Mouse (Mus musculus): ENCODE measurements around the gene Ms4a10. TPM values are rescaled to one million over a fixed set of nuclear protein-coding genes. Genes with fewer than 3 reads are reported as not detected.

Ms4a10 gene
- 0.31 TPM in 1 of 2 replicates, not detected in the other for polyA plus RNA-seq (2015; fragmentation: Nextera tagmentation; extraction: Ambion mirVana)

DNA sequence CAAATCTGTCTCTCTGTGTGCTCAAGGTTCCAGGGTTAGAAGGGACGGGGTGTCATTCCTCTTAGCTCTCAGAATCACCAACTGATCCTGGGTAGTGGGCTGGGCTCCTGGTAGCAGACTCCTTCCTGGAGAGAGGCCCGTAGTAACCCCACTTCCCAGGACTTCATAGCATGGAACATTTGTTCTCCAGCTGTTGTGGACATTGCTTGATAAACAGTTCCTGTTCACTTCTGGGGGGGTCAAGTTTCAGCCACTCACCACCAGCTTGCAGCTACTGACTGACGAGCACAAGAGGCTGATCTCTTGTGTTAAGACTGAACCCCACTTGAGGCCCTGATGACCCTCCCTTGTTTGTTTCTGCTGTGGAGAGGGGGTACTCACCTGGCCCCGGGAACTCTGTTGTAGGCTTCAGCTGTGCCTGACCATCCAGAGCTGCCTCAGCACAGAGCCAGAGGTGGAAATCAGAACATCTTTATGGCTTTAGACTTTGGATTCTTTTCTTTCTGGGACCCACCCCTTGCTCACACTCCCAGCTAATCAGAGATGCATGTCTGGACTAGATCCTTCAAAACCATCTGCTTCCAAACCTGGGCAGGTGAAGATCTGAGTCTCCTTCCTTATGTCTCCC, at the start of gene Ms4a10:
Gene Ms4a10, minus strand, starts transcription at position 433 of the 628 bp plus-strand sequence.
- no peak within 1 kb of the TSS for H3K9ac ChIP-seq
- no peak; the same call in 1 of the 2 replicates for ATAC-seq (replicated peaks; ENCODE audit: low FRiP score)
- peaks cover 21% of the 10 kb centered on the region for H3K4me1 ChIP-seq
- no peaks in the 10 kb centered on the region for H3K9me3 ChIP-seq (replicated peaks)
- H3K4me3 ChIP-seq (replicated peaks), result no peak within 1 kb of the TSS
- H3K4me2 ChIP-seq, result no peak within 1 kb of the TSS
- no peaks in the 10 kb centered on the region for H3K27me3 ChIP-seq
- 24% methylated on average over 4 of the region's 4 CpGs for WGBS
- peak within 1 kb of the TSS; percentile 60; the same call in 1 of the 2 replicates for H3K27ac ChIP-seq
- no peaks in the 10 kb centered on the region for H3K36me3 ChIP-seq

DNA sequence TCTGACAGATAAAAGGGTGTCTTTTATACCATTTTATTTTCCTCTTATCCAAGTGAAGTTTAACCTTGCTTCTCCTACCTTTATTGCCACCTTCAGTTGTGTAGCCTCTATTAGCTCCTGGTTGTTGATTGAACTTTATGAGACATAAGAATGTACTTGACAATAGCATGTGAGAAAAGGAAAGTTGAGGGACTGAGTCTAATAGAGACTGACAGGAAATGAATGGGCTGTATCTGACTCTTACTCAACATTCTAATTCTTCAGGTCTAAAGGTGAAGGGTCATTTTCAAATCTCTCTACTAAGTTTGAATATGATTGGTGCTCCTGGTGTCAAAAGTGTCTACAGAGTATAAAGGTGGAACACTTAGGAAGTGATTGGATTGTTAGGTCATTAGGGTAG, 47.9 kb upstream of the Ms4a10 start:
- Histone ChIP-seq H3K9me3 (replicated peaks) (no peaks in the 10 kb centered on the region), H3K4me2 (no peak overlapping the region), H3K4me1 (no peaks in the 10 kb centered on the region), H3K4me3 (replicated peaks) (no peak overlapping the region), H3K9ac (no peak overlapping the region), H3K36me3 (no peaks in the 10 kb centered on the region), H3K27me3 (no peaks in the 10 kb centered on the region), H3K27ac (no peak overlapping the region)
- no peak for ATAC-seq (replicated peaks; ENCODE audit: low FRiP score)

DNA sequence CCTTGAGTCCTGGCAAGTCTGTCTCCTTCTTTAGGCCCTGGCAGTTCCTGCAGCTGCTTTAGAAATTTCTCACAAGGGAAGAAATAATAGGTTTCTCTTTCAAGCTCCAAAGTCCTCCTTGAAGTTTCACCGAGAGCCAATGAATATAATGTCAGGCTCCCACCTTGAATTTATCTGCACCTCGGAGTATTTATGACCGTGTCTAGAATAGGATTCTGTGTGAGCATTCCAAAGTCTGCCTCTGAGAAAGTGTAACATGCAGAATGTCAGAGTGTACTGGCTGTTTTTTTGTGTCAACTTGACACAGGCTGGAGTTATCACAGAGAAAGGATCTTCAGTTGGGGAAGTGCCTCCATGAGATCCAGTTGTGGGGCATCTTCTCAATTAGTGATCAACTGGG, 43.4 kb upstream of the Ms4a10 start, which contains the start of gene Ms4a18:
Gene Ms4a18, minus strand, starts transcription at position 141 of the 400 bp plus-strand sequence.
- ATAC-seq (replicated peaks; ENCODE audit: low FRiP score), result no peak
- Histone ChIP-seq H3K36me3 (no peaks in the 10 kb centered on the region), H3K4me3 (replicated peaks) (no peak within 1 kb of the TSS), H3K9ac (no peak within 1 kb of the TSS), H3K27ac (no peak within 1 kb of the TSS), H3K4me2 (no peak within 1 kb of the TSS), H3K4me1 (no peaks in the 10 kb centered on the region), H3K9me3 (replicated peaks) (no peaks in the 10 kb centered on the region), H3K27me3 (no peaks in the 10 kb centered on the region)
- 76% methylated on average over 3 of the region's 3 CpGs for WGBS

DNA sequence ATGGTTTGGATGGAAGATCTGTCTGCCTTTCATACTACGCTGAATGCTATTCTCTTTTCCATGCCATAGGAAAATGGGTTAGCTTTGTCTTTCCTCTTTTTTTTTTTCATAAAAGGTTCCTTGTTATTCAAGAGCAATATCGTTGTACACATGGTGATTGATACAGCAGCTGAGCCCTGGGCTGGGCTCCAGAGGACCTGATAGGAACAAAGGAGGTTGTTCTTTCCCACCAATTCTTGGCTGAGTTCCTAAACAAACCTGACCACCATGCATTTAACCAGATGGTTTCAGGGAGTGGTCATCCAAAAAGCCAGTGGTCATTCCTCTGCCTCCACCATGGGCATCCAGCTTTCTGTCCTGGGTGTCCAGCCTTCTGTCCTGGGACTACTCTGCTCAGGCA, 42.8 kb upstream of the Ms4a10 start:
- no peak overlapping the region for H3K27ac ChIP-seq
- ATAC-seq (replicated peaks; ENCODE audit: low FRiP score), result no peak
- no peaks in the 10 kb centered on the region for H3K36me3 ChIP-seq
- no peaks in the 10 kb centered on the region for H3K27me3 ChIP-seq
- H3K9ac ChIP-seq, result no peak overlapping the region
- no peak overlapping the region for H3K4me2 ChIP-seq
- no peak overlapping the region for H3K4me3 ChIP-seq (replicated peaks)
- WGBS, result 70% methylated on average over 2 of the region's 2 CpGs
- no peaks in the 10 kb centered on the region for H3K9me3 ChIP-seq (replicated peaks)
- H3K4me1 ChIP-seq, result no peaks in the 10 kb centered on the region

DNA sequence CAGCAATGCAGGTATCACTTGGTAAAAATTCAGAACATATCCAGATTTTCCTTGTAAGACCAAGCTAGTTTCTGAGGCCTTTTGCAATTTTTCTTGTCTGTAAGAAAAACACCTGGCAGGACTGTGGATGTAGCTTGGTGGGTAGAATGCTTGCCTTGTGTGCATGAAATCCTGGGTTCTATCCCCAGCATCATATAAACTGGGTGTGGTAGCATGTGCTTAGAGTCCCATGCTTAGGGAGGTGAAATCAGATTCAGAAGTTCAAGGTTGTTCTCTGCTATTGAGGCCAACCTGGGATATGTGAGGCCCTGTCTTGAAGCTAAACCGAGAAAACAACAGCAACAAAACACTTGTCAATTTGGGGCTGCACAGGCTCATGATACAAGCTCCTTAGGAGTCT, 41.5 kb upstream of the Ms4a10 start:
- Histone ChIP-seq H3K9ac (no peak overlapping the region), H3K27ac (no peak overlapping the region), H3K36me3 (no peaks in the 10 kb centered on the region), H3K4me2 (no peak overlapping the region), H3K4me3 (replicated peaks) (no peak overlapping the region), H3K27me3 (no peaks in the 10 kb centered on the region), H3K4me1 (no peaks in the 10 kb centered on the region), H3K9me3 (replicated peaks) (no peaks in the 10 kb centered on the region)
- WGBS, result 75% methylated on average over 1 of the region's 1 CpGs
- no peak for ATAC-seq (replicated peaks; ENCODE audit: low FRiP score)

DNA sequence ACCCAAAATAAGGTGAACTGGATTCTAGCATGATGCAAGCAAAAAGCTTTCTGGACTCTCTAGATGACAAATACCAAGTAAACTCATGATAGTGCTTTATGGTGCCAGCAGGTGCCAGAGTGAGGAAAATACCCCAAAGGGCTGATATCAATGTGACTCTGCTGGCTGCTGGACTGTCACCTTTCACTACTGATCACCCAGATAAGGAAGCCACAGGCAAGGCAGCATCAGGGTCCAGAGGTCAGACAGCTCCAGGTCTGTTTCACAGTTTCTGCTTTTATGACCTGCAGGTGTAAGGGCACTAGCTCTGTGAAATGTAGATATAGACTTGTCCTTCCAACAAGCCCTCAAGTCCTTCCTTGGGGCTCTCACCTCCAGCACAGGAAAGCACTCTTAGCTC, 41.0 kb upstream of the Ms4a10 start:
- no peak for ATAC-seq (replicated peaks; ENCODE audit: low FRiP score)
- Histone ChIP-seq H3K4me2 (no peak overlapping the region), H3K36me3 (no peaks in the 10 kb centered on the region), H3K4me3 (replicated peaks) (no peak overlapping the region), H3K9ac (no peak overlapping the region), H3K27me3 (no peaks in the 10 kb centered on the region), H3K9me3 (replicated peaks) (no peaks in the 10 kb centered on the region), H3K27ac (no peak overlapping the region), H3K4me1 (no peaks in the 10 kb centered on the region)

DNA sequence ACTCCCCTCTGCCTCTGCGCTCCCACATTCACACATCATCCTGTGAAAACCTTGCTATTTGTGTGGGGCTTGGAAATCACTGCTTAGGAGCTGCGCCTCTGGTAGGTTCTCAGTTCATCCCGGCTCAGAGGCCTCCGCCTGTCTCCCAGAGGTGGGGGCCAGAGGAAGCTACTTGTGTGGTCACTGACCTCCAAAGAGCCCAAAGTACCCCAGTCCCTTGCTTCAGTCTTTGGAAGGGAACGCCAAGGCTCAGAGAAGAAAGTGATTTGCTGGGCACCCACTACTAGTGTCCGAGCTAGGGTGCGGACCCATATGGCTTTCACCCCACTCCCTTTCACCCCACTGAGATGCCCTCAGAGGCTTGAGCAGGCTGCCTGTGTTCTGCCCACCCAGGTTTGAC, 18.7 kb upstream of the Ms4a10 start, which contains the start of gene Ms4a15:
Gene Ms4a15, minus strand, starts transcription at position 101 of the 400 bp plus-strand sequence.
- Histone ChIP-seq H3K4me2 (no peak within 1 kb of the TSS), H3K27ac (no peak within 1 kb of the TSS), H3K9me3 (replicated peaks) (no peaks in the 10 kb centered on the region), H3K27me3 (no peaks in the 10 kb centered on the region), H3K4me1 (peaks cover 7% of the 10 kb centered on the region; the same call in 1 of the 2 replicates), H3K4me3 (replicated peaks) (no peak within 1 kb of the TSS), H3K36me3 (no peaks in the 10 kb centered on the region), H3K9ac (no peak within 1 kb of the TSS)
- whole genome bisulfite sequencing, result 89% methylated on average over 7 of the region's 7 CpGs
- ATAC-seq (replicated peaks; ENCODE audit: low FRiP score), result no peak

DNA sequence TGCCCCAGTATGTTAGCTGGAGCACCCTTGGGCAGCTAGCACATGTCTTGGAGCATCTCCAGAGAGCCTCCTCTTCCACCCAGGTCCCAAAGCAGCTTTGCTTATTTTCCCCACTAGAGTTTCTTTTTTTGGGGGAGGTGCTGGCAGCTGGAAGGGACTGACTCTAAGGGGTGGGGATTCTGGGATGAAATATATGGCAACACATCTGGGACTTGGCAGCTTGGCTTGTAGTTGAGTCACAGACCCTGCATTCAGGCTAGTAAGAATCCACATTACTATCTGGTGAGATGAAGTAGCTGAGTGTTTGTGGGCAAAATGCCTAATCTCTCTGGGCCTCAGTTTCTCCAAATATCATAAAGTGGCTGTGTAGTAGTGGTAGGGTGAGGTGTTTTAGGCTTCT, 17.4 kb upstream of the Ms4a10 start:
- Histone ChIP-seq H3K27me3 (no peaks in the 10 kb centered on the region), H3K4me2 (no peak overlapping the region)
- ATAC-seq (replicated peaks; ENCODE audit: low FRiP score), result no peak

DNA sequence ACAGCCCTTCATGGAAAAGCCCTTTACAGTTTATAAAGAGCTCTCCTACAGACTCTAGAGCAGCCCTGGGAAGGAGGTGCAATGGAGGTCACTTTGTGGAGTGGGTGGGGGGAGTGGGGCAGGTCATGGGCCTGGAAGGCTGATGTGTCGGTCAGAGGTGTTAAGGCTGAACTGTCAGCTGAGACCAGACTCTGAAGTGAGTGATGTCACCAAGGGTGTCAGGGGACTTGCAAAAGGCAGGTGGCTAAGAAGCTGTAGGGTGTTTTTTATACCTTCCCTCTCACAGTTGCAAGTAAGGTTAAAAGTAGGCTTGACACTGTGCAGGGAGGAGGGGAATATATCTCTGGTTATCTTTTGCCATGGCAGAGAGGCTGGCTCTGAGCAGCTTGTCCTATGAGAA, 16.3 kb upstream of the Ms4a10 start:
- Histone ChIP-seq H3K27ac (no peak overlapping the region), H3K4me3 (replicated peaks) (no peak overlapping the region), H3K36me3 (no peaks in the 10 kb centered on the region), H3K4me1 (0 out of 2 replicates have a peak, but pooled peaks cover under 1% of the 10 kb centered on the region), H3K9ac (no peak overlapping the region), H3K9me3 (replicated peaks) (no peaks in the 10 kb centered on the region), H3K27me3 (no peaks in the 10 kb centered on the region), H3K4me2 (no peak overlapping the region)
- ATAC-seq (replicated peaks; ENCODE audit: low FRiP score), result no peak
- 13% methylated on average over 1 of the region's 1 CpGs for WGBS

More for the DNA sequence above, 17.4 kb upstream of the Ms4a10 start:
- Histone ChIP-seq H3K9me3 (replicated peaks) (no peaks in the 10 kb centered on the region), H3K4me1 (peaks cover 7% of the 10 kb centered on the region; the same call in 1 of the 2 replicates), H3K27ac (no peak overlapping the region), H3K36me3 (no peaks in the 10 kb centered on the region), H3K9ac (no peak overlapping the region), H3K4me3 (replicated peaks) (no peak overlapping the region)

DNA sequence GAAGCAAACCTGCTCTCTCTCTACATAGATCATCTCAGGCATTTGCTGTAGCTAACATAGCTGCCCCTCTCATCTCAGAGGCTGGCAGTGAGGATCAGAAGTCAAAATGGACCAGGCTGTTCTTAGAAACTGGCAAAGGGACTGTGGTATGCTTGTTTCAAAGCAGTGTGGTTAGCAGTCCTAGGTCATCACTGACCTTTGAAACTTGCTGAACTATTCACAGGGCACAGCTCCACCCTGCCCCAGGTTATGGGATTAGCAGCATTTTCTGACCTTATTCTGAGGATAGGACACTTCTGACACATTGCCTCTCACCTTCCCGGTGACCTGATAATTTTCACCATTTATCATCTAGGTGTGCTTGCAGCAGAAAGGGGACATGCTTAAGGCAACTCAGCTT, 14.1 kb upstream of the Ms4a10 start:
- Histone ChIP-seq H3K9ac (no peak overlapping the region), H3K4me2 (no peak overlapping the region), H3K27ac (no peak overlapping the region), H3K9me3 (replicated peaks) (no peaks in the 10 kb centered on the region), H3K4me1 (no peaks in the 10 kb centered on the region), H3K27me3 (no peaks in the 10 kb centered on the region), H3K4me3 (replicated peaks) (no peak overlapping the region), H3K36me3 (no peaks in the 10 kb centered on the region)
- 95% methylated on average over 1 of the region's 1 CpGs for WGBS
- ATAC-seq (replicated peaks; ENCODE audit: low FRiP score), result no peak

DNA sequence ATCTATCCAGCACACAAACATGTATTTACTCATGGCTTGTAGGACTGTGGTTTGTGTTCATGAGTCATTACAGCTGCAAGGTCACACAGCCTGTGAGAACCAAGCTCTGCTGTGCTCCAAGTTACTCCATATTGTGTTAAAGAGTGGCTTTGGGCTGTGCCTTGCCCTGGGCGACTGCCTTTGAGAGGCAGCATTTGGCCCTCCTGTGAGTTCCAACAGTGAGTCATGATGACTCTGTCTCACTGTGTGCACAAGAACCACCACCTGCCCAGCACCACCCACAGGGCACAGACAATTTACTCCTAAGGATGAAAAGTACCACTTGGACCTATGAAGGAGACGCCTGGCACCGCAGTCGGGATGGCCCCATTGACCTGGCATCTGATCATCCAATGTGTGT, 11.4 kb upstream of the Ms4a10 start:
- Histone ChIP-seq H3K27me3 (no peaks in the 10 kb centered on the region), H3K27ac (no peak overlapping the region), H3K36me3 (no peaks in the 10 kb centered on the region), H3K4me3 (replicated peaks) (no peak overlapping the region), H3K4me2 (no peak overlapping the region), H3K4me1 (no peaks in the 10 kb centered on the region), H3K9ac (no peak overlapping the region), H3K9me3 (replicated peaks) (no peaks in the 10 kb centered on the region)
- WGBS, result 86% methylated on average over 4 of the region's 4 CpGs
- no peak for ATAC-seq (replicated peaks; ENCODE audit: low FRiP score)

DNA sequence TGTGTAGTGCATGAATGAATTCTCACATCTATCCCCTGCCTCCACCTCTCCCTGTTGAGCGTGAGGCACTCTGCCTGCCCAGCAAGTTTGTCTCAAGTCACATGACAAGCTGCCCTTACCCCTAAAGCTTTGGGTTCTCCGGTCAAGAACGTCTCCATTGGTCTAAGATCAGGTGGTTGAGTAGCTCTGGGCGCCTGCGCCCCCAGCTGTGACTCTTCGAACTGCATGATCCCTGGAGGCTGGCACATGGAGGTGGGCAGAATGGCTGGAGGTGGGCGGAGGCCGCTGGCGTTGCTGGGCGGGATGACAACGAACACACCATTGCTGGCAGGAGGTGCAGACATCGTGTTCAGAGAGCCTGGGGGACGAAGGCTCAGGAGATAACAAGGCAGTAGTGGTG, 10.1 kb upstream of the Ms4a10 start:
- no peak overlapping the region for H3K27ac ChIP-seq
- no peak overlapping the region for H3K4me2 ChIP-seq
- H3K9ac ChIP-seq, result no peak overlapping the region
- no peaks in the 10 kb centered on the region for H3K27me3 ChIP-seq
- no peak for ATAC-seq (replicated peaks; ENCODE audit: low FRiP score)
- H3K4me1 ChIP-seq, result peaks cover 5% of the 10 kb centered on the region
- no peaks in the 10 kb centered on the region for H3K9me3 ChIP-seq (replicated peaks)
- H3K4me3 ChIP-seq (replicated peaks), result no peak overlapping the region
- no peaks in the 10 kb centered on the region for H3K36me3 ChIP-seq
- 77% methylated on average over 13 of the region's 13 CpGs for WGBS

DNA sequence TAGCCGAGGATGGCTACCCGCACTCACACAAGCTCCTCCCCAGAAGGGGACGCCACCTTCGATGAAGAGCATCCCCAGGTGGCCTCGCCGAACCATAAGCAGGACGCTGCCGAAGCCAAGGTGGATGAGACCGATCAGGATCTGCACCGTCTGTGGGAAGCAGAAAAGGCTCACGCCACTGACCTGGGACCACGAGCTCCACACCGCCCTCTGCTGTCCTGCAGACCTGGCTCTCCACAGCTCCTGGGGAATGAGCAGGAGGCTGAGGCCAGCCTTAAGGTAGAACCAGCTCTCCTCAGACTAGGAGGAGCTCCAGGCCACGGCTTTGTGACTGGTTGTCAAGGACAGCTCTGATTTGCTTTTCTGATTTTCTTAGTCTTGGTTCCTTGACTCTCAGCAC, 8.7 kb upstream of the Ms4a10 start:
- H3K4me3 ChIP-seq (replicated peaks), result no peak overlapping the region

More for the DNA sequence above, 8.7 kb upstream of the Ms4a10 start:
- H3K9ac ChIP-seq, result no peak overlapping the region
- no peaks in the 10 kb centered on the region for H3K36me3 ChIP-seq
- 22% methylated on average over 14 of the region's 14 CpGs for WGBS
- ATAC-seq (replicated peaks; ENCODE audit: low FRiP score), result no peak; the same call in 1 of the 2 replicates
- no peaks in the 10 kb centered on the region for H3K27me3 ChIP-seq
- H3K4me1 ChIP-seq, result peaks cover 12% of the 10 kb centered on the region
- H3K27ac ChIP-seq, result no peak overlapping the region
- peak overlapping the region; percentile 48 for H3K4me2 ChIP-seq
- no peaks in the 10 kb centered on the region for H3K9me3 ChIP-seq (replicated peaks)

All from kidney, embryonic 15.5 days (tissue).